Mouse (Mus musculus): Measurements from ENCODE around the gene Tbc1d8. TPM values are rescaled to one million over a fixed set of nuclear protein-coding genes. Genes with fewer than 3 reads are reported as not detected.

Tbc1d8 gene
- polyA plus RNA-seq, 1 experiment from 2014 or later: 11.4 TPM

DNA sequence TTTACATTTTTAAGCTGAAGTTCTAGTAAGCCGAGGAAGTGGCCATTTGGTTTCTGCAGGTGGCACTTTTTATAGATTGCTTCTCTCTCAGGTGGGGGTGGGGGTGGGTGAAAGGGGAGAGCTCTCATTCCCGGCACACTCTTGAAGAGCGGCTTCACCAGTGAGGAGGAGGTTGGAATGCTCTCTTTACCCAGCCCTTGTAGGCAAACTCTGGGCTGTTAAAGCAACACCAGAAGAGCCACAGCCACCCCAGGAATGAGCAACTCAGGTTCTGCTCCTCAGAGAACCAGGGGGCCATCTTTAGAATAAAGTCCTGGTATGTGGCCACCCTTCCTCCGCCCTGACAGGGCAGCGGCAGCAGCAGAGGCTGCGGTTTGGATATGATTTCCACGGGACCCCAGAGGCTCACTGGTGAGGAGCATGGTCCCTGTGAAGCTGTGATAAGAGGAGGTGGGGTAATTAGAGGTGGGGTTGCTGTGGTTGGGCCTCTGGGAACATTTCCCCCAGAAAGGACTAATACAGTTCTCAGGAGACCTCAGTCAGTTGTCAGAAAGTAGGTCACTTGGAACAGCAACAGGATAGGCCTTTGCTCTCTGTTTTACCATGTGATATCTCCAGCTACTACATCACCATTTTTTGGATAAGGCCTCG lies 85.2 kb downstream of the Tbc1d8 start:
- Histone ChIP-seq H3K9ac (ENCODE audit: low read depth, low read length) (no peak overlapping the region), H3K27ac (ENCODE audit: low read depth, low read length) (no peak overlapping the region), H3K27me3 (ENCODE audit: control insufficient read depth, insufficient read depth, low read length) (0 out of 2 replicates have a peak, but pooled peaks cover 4% of the 10 kb centered on the region), H3K4me1 (ENCODE audit: control insufficient read depth, insufficient read depth, low read length) (no peaks in the 10 kb centered on the region), H3K36me3 (ENCODE audit: control insufficient read depth, insufficient read depth, low read length) (peaks cover 2% of the 10 kb centered on the region; the same call in 1 of the 2 replicates), H3K9me3 (replicated peaks; ENCODE audit: control insufficient read depth, low read length) (peaks cover 3% of the 10 kb centered on the region; the same call in 1 of the 2 replicates), H3K4me2 (no peak overlapping the region), H3K4me3 (ENCODE audit: low read depth, low read length) (no peak overlapping the region)
- ATAC-seq (replicated peaks; ENCODE audit: insufficient number of reproducible peaks, low FRiP score, low TSS enrichment): no peak
- 71% methylated on average over 8 of the region's 8 CpGs for WGBS (ENCODE audit: insufficient replicate concordance)

DNA sequence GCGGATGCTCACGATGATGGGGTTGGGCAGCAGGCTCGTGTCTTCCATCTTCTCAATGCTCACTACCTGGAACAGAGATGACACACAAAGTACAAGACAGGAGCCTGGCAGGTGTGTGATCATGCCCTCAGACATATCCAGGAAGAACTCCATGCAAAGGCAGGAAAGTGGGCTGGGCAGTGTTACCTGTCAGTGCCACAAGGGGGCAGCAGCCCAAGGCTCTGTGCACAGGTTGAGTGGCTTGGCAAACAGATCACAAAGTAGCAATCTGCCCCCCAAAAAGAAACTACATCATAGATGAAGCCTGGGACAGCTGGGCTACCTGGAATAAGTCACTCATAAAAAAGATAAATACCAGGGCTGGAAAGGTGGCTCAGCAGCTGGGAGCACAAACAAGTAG lies 86.4 kb downstream of the Tbc1d8 start:
- 58% methylated on average over 3 of the region's 3 CpGs for WGBS (ENCODE audit: insufficient replicate concordance)
- no peak for ATAC-seq (replicated peaks; ENCODE audit: insufficient number of reproducible peaks, low FRiP score, low TSS enrichment)

DNA sequence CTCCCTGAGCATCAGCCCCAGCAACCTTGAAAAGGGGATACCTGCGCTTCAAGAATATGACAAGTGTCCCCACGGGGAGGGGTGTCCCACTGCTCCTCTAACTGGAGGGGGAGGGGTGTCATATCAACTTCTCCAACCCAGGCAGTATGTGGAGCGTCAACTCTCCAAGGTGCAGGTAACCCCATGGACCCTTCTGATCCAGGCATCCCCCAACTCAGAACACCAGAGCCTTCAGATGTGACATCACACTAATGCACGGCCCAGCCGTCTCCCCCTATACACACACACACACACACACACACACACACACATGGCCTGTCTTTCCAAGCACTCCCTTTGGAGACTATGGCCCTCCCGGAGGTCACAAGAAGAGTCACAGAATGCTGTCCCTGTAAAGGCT lies 86.9 kb downstream of the Tbc1d8 start:
- Histone ChIP-seq H3K27ac (ENCODE audit: low read depth, low read length) (no peak overlapping the region), H3K36me3 (ENCODE audit: control insufficient read depth, insufficient read depth, low read length) (peaks cover 2% of the 10 kb centered on the region; the same call in 1 of the 2 replicates), H3K9me3 (replicated peaks; ENCODE audit: control insufficient read depth, low read length) (no peaks in the 10 kb centered on the region), H3K4me2 (no peak overlapping the region), H3K4me1 (ENCODE audit: control insufficient read depth, insufficient read depth, low read length) (no peaks in the 10 kb centered on the region), H3K27me3 (ENCODE audit: control insufficient read depth, insufficient read depth, low read length) (0 out of 2 replicates have a peak, but pooled peaks cover 4% of the 10 kb centered on the region), H3K4me3 (ENCODE audit: low read depth, low read length) (no peak overlapping the region), H3K9ac (ENCODE audit: low read depth, low read length) (no peak overlapping the region)
- no peak for ATAC-seq (replicated peaks; ENCODE audit: insufficient number of reproducible peaks, low FRiP score, low TSS enrichment)
- WGBS (ENCODE audit: insufficient replicate concordance): 89% methylated on average over 6 of the region's 6 CpGs

More for the DNA sequence above, 86.4 kb downstream of the Tbc1d8 start:
- H3K9ac ChIP-seq (ENCODE audit: low read depth, low read length): no peak overlapping the region
- no peak overlapping the region for H3K4me2 ChIP-seq
- no peak overlapping the region for H3K4me3 ChIP-seq (ENCODE audit: low read depth, low read length)
- H3K4me1 ChIP-seq (ENCODE audit: control insufficient read depth, insufficient read depth, low read length): no peaks in the 10 kb centered on the region
- H3K36me3 ChIP-seq (ENCODE audit: control insufficient read depth, insufficient read depth, low read length): peaks cover 2% of the 10 kb centered on the region; the same call in 1 of the 2 replicates
- 0 out of 2 replicates have a peak, but pooled peaks cover 4% of the 10 kb centered on the region for H3K27me3 ChIP-seq (ENCODE audit: control insufficient read depth, insufficient read depth, low read length)
- H3K27ac ChIP-seq (ENCODE audit: low read depth, low read length): no peak overlapping the region
- peaks cover under 1% of the 10 kb centered on the region; the same call in 1 of the 2 replicates for H3K9me3 ChIP-seq (replicated peaks; ENCODE audit: control insufficient read depth, low read length)

DNA sequence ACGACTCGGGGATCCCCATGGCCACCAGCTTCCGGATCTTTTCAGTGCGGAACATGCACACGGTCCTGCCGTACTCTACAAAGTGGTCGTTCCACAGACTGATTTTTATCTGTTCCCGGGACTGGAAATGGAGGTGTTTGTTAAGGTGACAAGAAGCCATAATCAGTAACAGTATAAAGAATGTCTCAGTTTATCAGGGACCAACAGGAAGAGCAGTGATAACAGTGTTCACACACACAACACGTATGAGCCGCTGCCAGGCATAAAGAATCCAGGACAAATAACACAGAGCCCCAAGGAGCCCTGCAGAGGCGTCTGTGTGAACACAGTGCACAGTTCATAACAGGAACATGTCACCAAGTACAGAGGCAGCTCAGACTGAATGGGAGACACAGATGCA lies 89.2 kb downstream of the Tbc1d8 start:
- no peak for ATAC-seq (replicated peaks; ENCODE audit: insufficient number of reproducible peaks, low FRiP score, low TSS enrichment)
- no peak overlapping the region for H3K4me3 ChIP-seq (ENCODE audit: low read depth, low read length)
- WGBS (ENCODE audit: insufficient replicate concordance): 66% methylated on average over 11 of the region's 11 CpGs
- H3K4me1 ChIP-seq (ENCODE audit: control insufficient read depth, insufficient read depth, low read length): no peaks in the 10 kb centered on the region
- H3K36me3 ChIP-seq (ENCODE audit: control insufficient read depth, insufficient read depth, low read length): peaks cover 2% of the 10 kb centered on the region; the same call in 1 of the 2 replicates
- H3K9me3 ChIP-seq (replicated peaks; ENCODE audit: control insufficient read depth, low read length): no peaks in the 10 kb centered on the region
- H3K9ac ChIP-seq (ENCODE audit: low read depth, low read length): no peak overlapping the region
- H3K4me2 ChIP-seq: no peak overlapping the region
- H3K27ac ChIP-seq (ENCODE audit: low read depth, low read length): no peak overlapping the region
- 0 out of 2 replicates have a peak, but pooled peaks cover 4% of the 10 kb centered on the region for H3K27me3 ChIP-seq (ENCODE audit: control insufficient read depth, insufficient read depth, low read length)

DNA sequence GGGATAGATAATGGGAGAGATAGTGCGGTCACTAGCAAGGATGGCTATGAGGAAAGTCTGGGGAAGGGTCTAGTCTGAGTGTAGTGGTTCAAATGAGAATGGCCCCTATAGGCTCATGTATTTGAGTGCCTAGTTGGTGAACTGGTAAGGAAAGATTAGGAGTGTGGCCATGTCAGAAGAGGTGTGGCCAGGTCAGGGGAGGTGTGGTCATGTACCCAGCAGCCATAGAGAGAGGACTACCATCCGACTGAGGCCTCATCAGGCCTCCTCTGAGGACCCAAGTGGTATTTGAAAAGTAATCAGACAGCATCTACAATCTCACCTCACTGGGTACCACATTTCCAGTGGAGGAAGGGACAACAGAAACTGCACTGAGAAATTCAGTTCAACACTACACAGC lies 90.4 kb downstream of the Tbc1d8 start:
- Histone ChIP-seq H3K9me3 (replicated peaks; ENCODE audit: control insufficient read depth, low read length) (no peaks in the 10 kb centered on the region), H3K27me3 (ENCODE audit: control insufficient read depth, insufficient read depth, low read length) (0 out of 2 replicates have a peak, but pooled peaks cover 4% of the 10 kb centered on the region), H3K27ac (ENCODE audit: low read depth, low read length) (no peak overlapping the region), H3K36me3 (ENCODE audit: control insufficient read depth, insufficient read depth, low read length) (peaks cover under 1% of the 10 kb centered on the region; the same call in 1 of the 2 replicates), H3K4me2 (no peak overlapping the region), H3K9ac (ENCODE audit: low read depth, low read length) (no peak overlapping the region), H3K4me3 (ENCODE audit: low read depth, low read length) (no peak overlapping the region), H3K4me1 (ENCODE audit: control insufficient read depth, insufficient read depth, low read length) (no peaks in the 10 kb centered on the region)
- WGBS (ENCODE audit: insufficient replicate concordance): 75% methylated on average over 2 of the region's 2 CpGs
- no peak for ATAC-seq (replicated peaks; ENCODE audit: insufficient number of reproducible peaks, low FRiP score, low TSS enrichment)

DNA sequence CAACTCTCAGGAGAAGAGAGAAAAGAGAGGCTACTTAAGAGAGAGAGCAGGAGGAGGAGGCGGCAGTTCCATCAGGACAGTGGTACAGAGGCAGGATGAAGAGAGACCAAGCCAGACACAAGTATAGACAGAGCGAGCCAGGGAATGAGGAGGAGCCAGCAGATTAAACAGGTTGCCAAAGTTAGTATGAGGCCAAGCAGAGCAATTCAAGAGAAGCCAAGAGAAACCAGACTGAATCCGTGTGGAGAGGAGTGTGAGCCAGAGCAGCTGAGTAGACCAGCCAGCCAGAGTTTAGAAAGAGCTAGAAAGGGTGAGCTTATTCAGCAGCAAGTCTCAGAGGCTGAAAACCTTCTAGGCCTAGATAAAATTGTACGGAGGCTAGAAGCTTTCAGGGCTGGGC lies 91.1 kb downstream of the Tbc1d8 start:
- Histone ChIP-seq H3K4me2 (no peak overlapping the region), H3K27me3 (ENCODE audit: control insufficient read depth, insufficient read depth, low read length) (0 out of 2 replicates have a peak, but pooled peaks cover 4% of the 10 kb centered on the region), H3K27ac (ENCODE audit: low read depth, low read length) (no peak overlapping the region), H3K36me3 (ENCODE audit: control insufficient read depth, insufficient read depth, low read length) (no peaks in the 10 kb centered on the region), H3K4me1 (ENCODE audit: control insufficient read depth, insufficient read depth, low read length) (no peaks in the 10 kb centered on the region), H3K9ac (ENCODE audit: low read depth, low read length) (no peak overlapping the region), H3K4me3 (ENCODE audit: low read depth, low read length) (no peak overlapping the region), H3K9me3 (replicated peaks; ENCODE audit: control insufficient read depth, low read length) (no peaks in the 10 kb centered on the region)
- ATAC-seq (replicated peaks; ENCODE audit: insufficient number of reproducible peaks, low FRiP score, low TSS enrichment): no peak
- 69% methylated on average over 4 of the region's 4 CpGs for WGBS (ENCODE audit: insufficient replicate concordance)

DNA sequence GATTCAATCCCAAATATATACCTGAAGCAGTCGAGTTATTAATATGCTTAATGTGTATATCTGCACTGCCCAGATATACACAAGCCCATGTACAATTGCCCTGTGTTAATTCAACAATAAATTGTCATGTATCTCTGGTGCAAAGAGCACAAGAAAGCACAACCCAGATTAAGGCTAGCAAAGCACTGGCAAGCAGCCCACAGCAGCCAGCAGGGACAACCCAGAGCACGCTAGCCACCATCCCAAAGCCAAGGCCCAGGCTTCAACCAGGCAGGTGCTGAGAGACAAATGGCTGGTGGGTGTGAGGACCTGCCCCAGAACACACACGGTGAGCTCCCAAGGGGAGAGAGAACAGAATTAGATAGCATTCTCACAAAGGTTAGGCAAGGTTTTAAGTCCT lies 92.1 kb downstream of the Tbc1d8 start:
- Histone ChIP-seq H3K9me3 (replicated peaks; ENCODE audit: control insufficient read depth, low read length) (no peaks in the 10 kb centered on the region), H3K4me1 (ENCODE audit: control insufficient read depth, insufficient read depth, low read length) (no peaks in the 10 kb centered on the region), H3K27me3 (ENCODE audit: control insufficient read depth, insufficient read depth, low read length) (0 out of 2 replicates have a peak, but pooled peaks cover 4% of the 10 kb centered on the region), H3K36me3 (ENCODE audit: control insufficient read depth, insufficient read depth, low read length) (no peaks in the 10 kb centered on the region), H3K4me3 (ENCODE audit: low read depth, low read length) (no peak overlapping the region), H3K4me2 (no peak overlapping the region), H3K27ac (ENCODE audit: low read depth, low read length) (no peak overlapping the region), H3K9ac (ENCODE audit: low read depth, low read length) (no peak overlapping the region)
- 57% methylated on average over 3 of the region's 3 CpGs for WGBS (ENCODE audit: insufficient replicate concordance)
- no peak for ATAC-seq (replicated peaks; ENCODE audit: insufficient number of reproducible peaks, low FRiP score, low TSS enrichment)

DNA sequence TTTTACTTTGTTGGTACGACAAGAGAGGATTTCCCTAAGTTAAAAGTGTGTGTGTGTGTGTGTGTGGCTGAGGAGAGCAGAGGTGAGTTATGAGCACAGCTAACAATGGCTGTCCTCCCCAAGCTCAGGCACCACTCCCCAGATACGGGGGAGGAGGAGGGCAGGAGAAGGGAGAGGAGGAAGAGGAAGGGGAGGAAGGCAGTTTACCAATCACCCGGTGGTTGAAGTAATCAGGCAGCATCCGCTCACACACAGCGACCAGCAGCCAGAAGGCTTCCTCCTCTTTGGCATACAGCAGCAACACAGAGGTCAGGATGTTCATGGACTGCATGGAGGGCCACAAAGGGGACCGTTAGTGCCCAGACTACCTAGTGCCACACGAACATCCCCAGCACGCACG lies 93.6 kb downstream of the Tbc1d8 start:
- H3K4me2 ChIP-seq: no peak overlapping the region
- WGBS (ENCODE audit: insufficient replicate concordance): 77% methylated on average over 9 of the region's 9 CpGs
- ATAC-seq (replicated peaks; ENCODE audit: insufficient number of reproducible peaks, low FRiP score, low TSS enrichment): no peak
- no peak overlapping the region for H3K4me3 ChIP-seq (ENCODE audit: low read depth, low read length)
- H3K27me3 ChIP-seq (ENCODE audit: control insufficient read depth, insufficient read depth, low read length): no peaks in the 10 kb centered on the region
- H3K4me1 ChIP-seq (ENCODE audit: control insufficient read depth, insufficient read depth, low read length): no peaks in the 10 kb centered on the region
- no peak overlapping the region for H3K27ac ChIP-seq (ENCODE audit: low read depth, low read length)
- H3K9me3 ChIP-seq (replicated peaks; ENCODE audit: control insufficient read depth, low read length): no peaks in the 10 kb centered on the region
- H3K9ac ChIP-seq (ENCODE audit: low read depth, low read length): no peak overlapping the region
- no peaks in the 10 kb centered on the region for H3K36me3 ChIP-seq (ENCODE audit: control insufficient read depth, insufficient read depth, low read length)

DNA sequence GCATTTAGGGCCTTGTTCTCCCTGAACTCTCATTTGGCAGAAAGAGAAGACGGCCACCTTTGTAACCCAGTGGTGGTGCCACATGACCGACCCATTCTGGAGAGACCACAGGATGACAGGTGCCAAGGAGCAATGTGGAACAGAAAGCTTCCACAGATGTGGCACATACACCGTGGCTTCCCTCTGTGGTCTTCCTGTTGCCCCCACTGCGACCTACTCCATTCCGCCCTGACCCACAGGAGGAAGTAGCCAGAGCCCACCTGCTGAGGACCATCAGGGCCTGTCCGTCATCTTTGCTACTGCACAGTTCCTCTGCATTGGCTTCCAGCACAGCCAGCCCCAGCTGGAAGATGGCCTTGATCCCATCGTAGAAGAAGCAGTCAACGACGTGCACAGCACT lies 97.5 kb downstream of the Tbc1d8 start:
- 83% methylated on average over 9 of the region's 9 CpGs for WGBS (ENCODE audit: insufficient replicate concordance)

More for the DNA sequence above, 97.5 kb downstream of the Tbc1d8 start:
- H3K27ac ChIP-seq (ENCODE audit: low read depth, low read length): no peak overlapping the region
- H3K4me3 ChIP-seq (ENCODE audit: low read depth, low read length): no peak overlapping the region
- H3K9me3 ChIP-seq (replicated peaks; ENCODE audit: control insufficient read depth, low read length): no peaks in the 10 kb centered on the region
- no peak for ATAC-seq (replicated peaks; ENCODE audit: insufficient number of reproducible peaks, low FRiP score, low TSS enrichment)
- no peak overlapping the region for H3K9ac ChIP-seq (ENCODE audit: low read depth, low read length)
- H3K27me3 ChIP-seq (ENCODE audit: control insufficient read depth, insufficient read depth, low read length): no peaks in the 10 kb centered on the region
- no peak overlapping the region for H3K4me2 ChIP-seq
- H3K4me1 ChIP-seq (ENCODE audit: control insufficient read depth, insufficient read depth, low read length): no peaks in the 10 kb centered on the region
- no peaks in the 10 kb centered on the region for H3K36me3 ChIP-seq (ENCODE audit: control insufficient read depth, insufficient read depth, low read length)
